Mouse (Mus musculus) G1E (cell line): Measurements from ENCODE around the gene Pip4k2b. TPM values are rescaled to one million over a fixed set of nuclear protein-coding genes. Genes with fewer than 3 reads are reported as not detected.
A peak's percentile ranks its signal among the peaks of the same experiment; 100 is the strongest.
"Not testable (repeated sequence)": the region's sequence is repeated elsewhere in the genome, so short reads cannot be mapped to it uniquely, and the experiment has no call there.

Experiments
- ATAC-seq: 2 replicates; pipeline ENCODE4 v1.8.0; 2016; ENCODE audit warnings: mild to moderate bottlenecking; ENCODE audit not compliant: insufficient number of reproducible peaks, poor library complexity, low FRiP score, severe bottlenecking; ENCODE audit errors: extremely low read depth
- DNase-seq: peaks from one replicate; pipeline ENCODE4 v3.0.0; 2012; ENCODE audit warnings: low spot score
- H3K27me3 ChIP-seq: 2 replicates; pipeline ENCODE4 v1.6.1; 2012; ENCODE audit warnings: mild to moderate bottlenecking, low read length, inconsistent platforms; ENCODE audit not compliant: insufficient read depth
- H3K36me3 ChIP-seq: replicated peaks from 2 replicates; pipeline ENCODE3; 2012; ENCODE audit warnings: mild to moderate bottlenecking, inconsistent platforms
- H3K4me1 ChIP-seq: 2 replicates; pipeline ENCODE4 v1.6.1; 2012; ENCODE audit warnings: low read depth, low read length, inconsistent platforms, mixed read lengths; ENCODE audit not compliant: insufficient read depth
- H3K4me3 ChIP-seq: 2 replicates; pipeline ENCODE4 v1.5.1; 2012; ENCODE audit warnings: low read depth, mild to moderate bottlenecking, inconsistent platforms, low read length, moderate library complexity, mixed read lengths
- H3K9me3 ChIP-seq: replicated peaks from 2 replicates; pipeline ENCODE4 v1.6.1; 2012; ENCODE audit warnings: inconsistent platforms
- CTCF ChIP-seq: IDR thresholded peaks from 2 replicates; pipeline ENCODE4 v1.5.1; 2012; ENCODE audit warnings: low read depth, low read length, inconsistent platforms, mixed read lengths
- GATA1 ChIP-seq: IDR thresholded peaks from 2 replicates; pipeline ENCODE4 v1.6.1; 2012; ENCODE audit warnings: borderline replicate concordance, low read length, inconsistent platforms, mixed read lengths
- GATA2 ChIP-seq: IDR thresholded peaks from 2 replicates; pipeline ENCODE4 v1.6.1; 2012; ENCODE audit warnings: low read depth, low read length, inconsistent platforms, borderline replicate concordance
- POLR2AphosphoS5 ChIP-seq: IDR thresholded peaks from 2 replicates; pipeline ENCODE4 v1.6.1; 2012; ENCODE audit warnings: low read depth, low read length, inconsistent platforms; ENCODE audit not compliant: insufficient replicate concordance
- TAL1 ChIP-seq: conservative IDR thresholded peaks from 2 replicates; pipeline ENCODE4 v1.6.1; 2012; ENCODE audit warnings: low read depth, low read length, inconsistent platforms, mixed read lengths
- polyA plus RNA-seq: library from polyadenylated mRNA; stranded (reverse); fragments of >175 nt; gene quantifications from 2 replicates; pipeline ENCODE4 v1.2.3, GENCODE M21; 2012
- total RNA-seq, 2 experiments: library from RNA; stranded (forward) in 1 of 2; stranded (reverse) in 1 of 2; fragments of 200-1000 nt in 1 of 2; fragments of >200 nt in 1 of 2; fragmentation: Nextera tagmentation in 1 of 2; gene quantifications; 2 replicates each; pipeline ENCODE4 v1.2.3; 2014 to 2017

The Pip4k2b gene
- total and polyA plus RNA-seq, 3 experiments, result 16.7 to 25.6 (median 19.6) TPM

DNA sequence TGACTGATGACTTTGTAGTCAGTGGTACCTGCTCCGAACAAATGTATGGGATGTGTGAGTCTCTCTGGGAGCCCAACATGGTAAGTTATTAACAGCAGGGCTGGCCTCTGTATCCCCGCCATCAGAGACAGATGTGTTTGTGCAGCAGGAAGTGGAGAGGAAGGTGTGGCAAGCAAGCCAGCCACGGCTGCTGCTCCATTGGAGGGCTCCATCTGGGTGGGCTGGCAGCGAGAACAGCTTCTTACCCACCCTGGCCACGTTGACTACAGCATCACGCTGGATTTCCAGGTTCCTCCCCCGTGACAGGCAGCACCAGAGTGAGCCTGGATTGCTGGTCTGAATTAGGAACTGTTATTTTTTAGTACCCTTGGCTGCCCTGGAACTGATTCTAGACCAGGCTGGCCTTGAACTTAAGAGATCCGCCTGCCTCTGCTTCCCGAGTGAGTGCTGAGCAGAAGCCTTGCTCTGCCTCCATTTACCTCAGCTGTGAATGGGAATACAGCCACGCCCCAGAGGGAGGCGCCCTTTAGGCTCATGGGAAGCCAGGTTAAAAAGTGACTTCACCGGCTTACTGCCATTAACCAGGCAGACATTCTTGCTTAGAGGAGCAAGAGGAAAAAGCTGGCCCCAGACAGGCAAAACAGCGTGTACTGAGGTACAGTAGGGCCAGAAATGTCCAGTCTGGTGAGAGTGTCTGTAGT is 33.2 kb downstream of the Pip4k2b start:
- DNase-seq, result no peak

DNA sequence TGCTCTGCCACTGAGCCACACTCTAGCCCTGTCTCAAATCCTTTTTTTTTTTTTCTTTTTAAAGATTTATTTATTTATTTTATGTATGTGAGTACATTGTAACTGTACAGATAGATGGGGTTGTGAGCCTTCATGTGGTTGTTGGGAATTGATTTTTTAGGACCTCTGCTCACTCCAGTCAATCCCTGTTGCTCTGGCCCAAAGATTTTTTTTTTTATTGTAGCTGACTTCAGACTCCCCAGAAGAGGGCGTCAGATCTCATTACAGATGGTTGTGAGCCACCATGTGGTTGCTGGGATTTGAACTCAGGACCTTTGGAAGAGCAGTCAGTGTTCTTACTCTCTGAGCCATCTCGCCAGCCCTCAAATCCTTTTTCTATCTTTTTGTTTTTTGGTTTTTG is 34.4 kb downstream of the Pip4k2b start:
- not testable (repeated sequence) for H3K4me3 ChIP-seq, DNase-seq, ATAC-seq, H3K27me3 ChIP-seq, H3K9me3 ChIP-seq
- peaks cover 87% of the 10 kb centered on the region for H3K36me3 ChIP-seq
- H3K4me1 ChIP-seq, result peaks cover 17% of the 10 kb centered on the region

More for the DNA sequence above, 33.2 kb downstream of the Pip4k2b start:
- TF ChIP-seq POLR2AphosphoS5 (no peak), TAL1 (no peak), GATA1 (no peak), GATA2 (no peak), CTCF (no peak)
- H3K9me3 ChIP-seq, result no peaks in the 10 kb centered on the region
- H3K36me3 ChIP-seq, result peaks cover 87% of the 10 kb centered on the region
- no peaks in the 10 kb centered on the region for H3K27me3 ChIP-seq
- no peak overlapping the region for H3K4me3 ChIP-seq
- peaks cover 8% of the 10 kb centered on the region for H3K4me1 ChIP-seq
- ATAC-seq, result no peak

DNA sequence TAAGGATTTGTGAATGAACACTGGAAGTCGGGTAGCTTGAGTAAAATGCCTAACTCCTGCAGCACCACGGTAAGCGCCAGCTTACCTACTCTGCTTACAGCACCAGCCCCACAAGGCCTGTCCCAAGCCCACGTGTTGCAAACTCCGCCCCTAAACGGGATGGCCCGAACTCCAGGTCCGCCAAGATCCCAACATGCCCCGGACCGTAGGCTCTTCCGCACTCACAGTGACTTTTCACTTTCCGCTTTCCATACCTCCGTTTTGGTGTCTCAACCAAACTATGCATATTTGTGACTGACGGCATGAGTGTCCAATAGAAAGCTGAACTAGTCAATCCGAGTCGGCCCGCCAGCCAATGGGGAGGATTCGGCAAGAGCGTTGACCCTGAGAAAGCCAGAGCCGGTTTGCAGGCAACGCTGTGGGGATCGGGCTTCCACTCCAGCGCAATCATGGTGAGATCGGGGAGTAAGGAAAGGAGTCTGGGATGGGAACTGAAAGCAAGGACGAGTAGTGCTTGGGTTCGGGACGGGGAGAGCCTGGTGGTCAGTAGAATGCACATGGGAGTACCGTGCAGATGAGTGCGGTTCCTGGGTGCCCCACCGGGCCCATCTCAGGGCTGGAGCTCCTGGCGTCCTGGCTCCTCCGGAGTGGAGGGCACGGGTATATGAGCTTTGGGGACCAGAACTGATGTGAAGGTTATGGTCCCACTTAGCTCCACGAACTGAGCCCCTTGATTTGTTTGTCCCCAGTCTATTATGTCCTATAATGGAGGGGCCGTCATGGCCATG is 41.3 kb downstream of the Pip4k2b start, which contains the start of gene Psmb3:
Gene Psmb3, plus strand, starts transcription at position 361 of the 788 bp plus-strand sequence.
- DNase-seq (peak; percentile 93), ATAC-seq (peak; percentile 94)
- H3K4me1 ChIP-seq, result peaks cover 66% of the 10 kb centered on the region

GRCm38 (mm10) chr11:97702393-97702745 is 42.1 kb downstream of the Pip4k2b start:
- H3K36me3 ChIP-seq, result peaks cover 35% of the 10 kb centered on the region
- H3K4me1 ChIP-seq, result peaks cover 73% of the 10 kb centered on the region
- peak; percentile 43 for DNase-seq
- peaks cover 15% of the 10 kb centered on the region for H3K9me3 ChIP-seq
- peak overlapping the region; percentile 74 for H3K4me3 ChIP-seq
- H3K27me3 ChIP-seq, result peaks cover 42% of the 10 kb centered on the region
- ATAC-seq, result no peak
- TF ChIP-seq POLR2AphosphoS5, result no peak
- no peak for TF ChIP-seq GATA1
- TF ChIP-seq TAL1, result no peak
- TF ChIP-seq GATA2, result no peak
- TF ChIP-seq CTCF, result no peak

More for the DNA sequence above, 41.3 kb downstream of the Pip4k2b start, which contains the start of gene Psmb3:
- peak within 1 kb of the TSS; percentile 74 for H3K4me3 ChIP-seq
- TF ChIP-seq POLR2AphosphoS5, result no peak
- no peak for TF ChIP-seq GATA2
- TF ChIP-seq GATA1, result no peak
- TF ChIP-seq CTCF, result no peak
- TF ChIP-seq TAL1, result no peak
- peaks cover 15% of the 10 kb centered on the region for H3K9me3 ChIP-seq
- peaks cover 34% of the 10 kb centered on the region for H3K27me3 ChIP-seq
- peaks cover 43% of the 10 kb centered on the region for H3K36me3 ChIP-seq

GRCm38 (mm10) chr11:97701581-97702392 is 42.7 kb downstream of the Pip4k2b start:
- Histone ChIP-seq H3K27me3 (peaks cover 45% of the 10 kb centered on the region), H3K9me3 (peaks cover 15% of the 10 kb centered on the region)
- no peak for TF ChIP-seq GATA2
- TF ChIP-seq POLR2AphosphoS5, result no peak
- no peak for TF ChIP-seq CTCF
- TF ChIP-seq TAL1, result no peak
- no peak for TF ChIP-seq GATA1

More at GRCm38 (mm10) chr11:97701581-97702392, 42.7 kb downstream of the Pip4k2b start:
- Histone ChIP-seq H3K36me3 (peaks cover 29% of the 10 kb centered on the region), H3K4me3 (peak overlapping the region; percentile 74; the same call in 1 of the 2 replicates), H3K4me1 (peaks cover 69% of the 10 kb centered on the region)
- ATAC-seq, result no peak
- no peak for DNase-seq
